Mouse (Mus musculus) right cerebral cortex, postnatal 36 days (tissue): ENCODE data around the gene Thegl.
A peak's percentile ranks its signal among the peaks of the same experiment; 100 is the strongest.
"Not testable (repeated sequence)": the region's sequence is repeated elsewhere in the genome, so short reads cannot be mapped to it uniquely, and the experiment has no call there.

Experiments
- DNase-seq, 2 experiments: peaks; one replicate each; pipeline ENCODE4 v3.0.0; 2022; ENCODE audit warnings: low spot score in 2 of 2, mixed read lengths in 1 of 2

Thegl gene

GRCm38 (mm10) chr5:77015544-77016482, at the start of gene Thegl:
TSS of gene Thegl (plus strand) at chr5:77016023.
- DNase-seq: peak; percentile 59 to 69

GRCm38 (mm10) chr5:76969250-76969649, 46.6 kb upstream of the Thegl start:
- DNase-seq: no peak

- not testable (repeated sequence) for DNase-seq
Measured at GRCm38 (mm10) chr5:76971115-76971514, 44.7 kb upstream of the Thegl start.

GRCm38 (mm10) chr5:76973488-76973887, 42.3 kb upstream of the Thegl start:
- DNase-seq: no peak

GRCm38 (mm10) chr5:76974207-76974553, 41.6 kb upstream of the Thegl start:
- DNase-seq: no peak

GRCm38 (mm10) chr5:76974554-76975285, 41.1 kb upstream of the Thegl start, which contains the start of gene Srp72:
TSS of gene Srp72 (plus strand) at chr5:76974683.
- DNase-seq: peak; percentile 68 to 72

- DNase-seq: no peak
Measured at GRCm38 (mm10) chr5:76975736-76976135, 40.1 kb upstream of the Thegl start.

- DNase-seq: no peak
Measured at GRCm38 (mm10) chr5:76984015-76984414, 31.8 kb upstream of the Thegl start.

- no peak for DNase-seq
Measured at GRCm38 (mm10) chr5:76990789-76991188, 25.0 kb upstream of the Thegl start.

- no peak for DNase-seq
Measured at GRCm38 (mm10) chr5:76993174-76993814, 22.5 kb upstream of the Thegl start.

- DNase-seq: no peak
Measured at GRCm38 (mm10) chr5:76998416-76998815, 17.4 kb upstream of the Thegl start.

GRCm38 (mm10) chr5:77001192-77001591, 14.6 kb upstream of the Thegl start:
- DNase-seq: no peak

GRCm38 (mm10) chr5:77004051-77004821, 11.6 kb upstream of the Thegl start, which contains the start of gene Arl9:
TSS of gene Arl9 (plus strand) at chr5:77004055.
- DNase-seq: no peak

GRCm38 (mm10) chr5:77010352-77010751, 5.5 kb upstream of the Thegl start:
- no peak for DNase-seq

GRCm38 (mm10) chr5:77011082-77011481, 4.7 kb upstream of the Thegl start:
- no peak for DNase-seq

- DNase-seq: no peak
Measured at GRCm38 (mm10) chr5:77013171-77013570, 2.7 kb upstream of the Thegl start.

GRCm38 (mm10) chr5:77028034-77028433, 12.2 kb downstream of the Thegl start:
- no peak for DNase-seq

GRCm38 (mm10) chr5:77029735-77030134, 13.9 kb downstream of the Thegl start:
- DNase-seq: no peak

- not testable (repeated sequence) for DNase-seq
Measured at GRCm38 (mm10) chr5:77035101-77035500, 19.3 kb downstream of the Thegl start.

GRCm38 (mm10) chr5:77038451-77038850, 22.6 kb downstream of the Thegl start:
- no peak for DNase-seq

GRCm38 (mm10) chr5:77039391-77039790, 23.6 kb downstream of the Thegl start:
- no peak for DNase-seq
